Mouse (Mus musculus) urinary bladder, postnatal 14 days (tissue): ENCODE measurements around the gene Erlin1.

Source experiments
- DNase-seq: peaks from one replicate; pipeline ENCODE4 v3.0.0; 2021; ENCODE audit warnings: low spot score

Gene Erlin1

GRCm38 (mm10) chr19:43998802-43999527, 70.6 kb downstream of the Erlin1 start:
- no peak for DNase-seq

- DNase-seq: no peak
These were observed 71.5 kb downstream of the Erlin1 start for GRCm38 (mm10) chr19:43998101-43998500.

- DNase-seq: no peak
These were observed 74.2 kb downstream of the Erlin1 start for GRCm38 (mm10) chr19:43995427-43995826.

- no peak for DNase-seq
These were observed 77.1 kb downstream of the Erlin1 start for GRCm38 (mm10) chr19:43992464-43992863.

- no peak for DNase-seq
These were observed 79.2 kb downstream of the Erlin1 start for GRCm38 (mm10) chr19:43990362-43990761.

GRCm38 (mm10) chr19:43986069-43986794, 83.4 kb downstream of the Erlin1 start, which contains the start of gene Cpn1:
TSS of gene Cpn1 (minus strand) at chr19:43986556.
- no peak for DNase-seq
